ENCODE assay signal across 23 mouse cellular contexts in genomic region chr19:18607907-18608306, GRCm38 (mm10). TPM values are rescaled to one million over a fixed set of nuclear protein-coding genes. Genes with fewer than 3 reads are reported as not detected.
A peak's percentile ranks its signal among the peaks of the same experiment; 100 is the strongest.
DNase-seq lines count a peak whose midpoint lies in the region; ATAC-seq and TF ChIP-seq lines count a peak whose summit lies in the region.
"Had no signal": no experiment of that assay in that cellular context is flagged by ENCODE, and none has a peak within 500 bp of the region (broad histone marks: within the 10 kb centered on the region; RNA-seq: fewer than 3 reads in every experiment).

No protein-coding gene starts in this region.

- no peak overlapping the region for H3K4me2 ChIP-seq in kidney, embryonic 14.5 days (replicated peaks; ENCODE audit: low read depth, low read length)
- H3K4me2 ChIP-seq: heart, embryonic 12.5 days; hindbrain, embryonic 14.5 days; intestine, embryonic 15.5 days; midbrain, embryonic 13.5 days had no signal

- peak overlapping the region; percentile 24; the same call in 1 of the 2 replicates for H3K27ac ChIP-seq in kidney, embryonic 14.5 days (ENCODE audit: low read depth, low read length)
- no peak overlapping the region for H3K27ac ChIP-seq in kidney, adult 2 months (ENCODE audit: insufficient read depth, low read depth, low read length)
- H3K27ac ChIP-seq: hindbrain, embryonic 14.5 days; intestine, embryonic 15.5 days; layer of hippocampus, adult 2 months; midbrain, embryonic 13.5 days; stomach, postnatal 0 days had no signal

- H3K27me3 ChIP-seq in kidney, embryonic 14.5 days (ENCODE audit: control insufficient read depth, insufficient read depth, low read length): no peaks in the 10 kb centered on the region
- no peaks in the 10 kb centered on the region for H3K27me3 ChIP-seq in kidney, adult 2 months (replicated peaks; ENCODE audit: control insufficient read depth, insufficient read depth, low read length)
- H3K27me3 ChIP-seq: heart, embryonic 12.5 days; intestine, embryonic 15.5 days; megakaryocyte, embryonic 14.5 days; midbrain, embryonic 13.5 days had no signal

- peaks cover 20% of the 10 kb centered on the region for H3K4me1 ChIP-seq in kidney, embryonic 14.5 days (ENCODE audit: control insufficient read depth, insufficient read depth, low read length)
- H3K4me1 ChIP-seq in kidney, adult 2 months (ENCODE audit: control insufficient read depth, insufficient read depth, low read length): peaks cover 18% of the 10 kb centered on the region
- H3K4me1 ChIP-seq: intestine, embryonic 15.5 days had no signal

- no peak overlapping the region for H3K9ac ChIP-seq in kidney, embryonic 14.5 days (ENCODE audit: low read depth, low read length)
- H3K9ac ChIP-seq: heart, embryonic 12.5 days; hindbrain, embryonic 14.5 days; intestine, embryonic 15.5 days; midbrain, embryonic 13.5 days had no signal

- no peaks in the 10 kb centered on the region for H3K9me3 ChIP-seq in kidney, embryonic 14.5 days (ENCODE audit: control insufficient read depth, low read length)
- H3K9me3 ChIP-seq: heart, embryonic 12.5 days; intestine, embryonic 15.5 days; megakaryocyte, embryonic 14.5 days; midbrain, embryonic 13.5 days had no signal

- TF ChIP-seq CTCF in kidney, adult 2 months (conservative IDR thresholded peaks at IDR 0.05; ENCODE audit: insufficient read depth, insufficient read length, low read depth, low read length): no peak

- DNase-seq in kidney, adult 2 months: no peak
- DNase-seq in ZHBTc4 (ENCODE audit: low read depth, low spot score): peak; percentile 94
- DNase-seq in thymus, postnatal 25 days: no peak
- DNase-seq in thymus, postnatal 4 days: no peak
- DNase-seq: adrenal gland, adult 8-10 months; cerebellum, adult 11-12 months; cerebellum, postnatal 36 days; gastrocnemius, postnatal 14 days; heart, adult 18-20 months; kidney, postnatal 14 days; lung, postnatal 10 days; thymus, adult 2 months had no signal

- 0 out of 2 replicates have a peak, but pooled peaks have one; percentile 42 for ATAC-seq in kidney, embryonic 14.5 days (ENCODE audit: low FRiP score, low TSS enrichment)
- peak; percentile 32 for ATAC-seq in CD4-positive, CD25-positive, alpha-beta regulatory T cell, adult 4 months
- peak; percentile 24; the same call in 1 of the 2 replicates for ATAC-seq in megakaryocyte progenitor cell, adult 5-6 weeks (replicated peaks; ENCODE audit: poor library complexity)
- ATAC-seq: forebrain, embryonic 16.5 days; intestine, embryonic 15.5 days; midbrain, embryonic 13.5 days had no signal

- WGBS in kidney, embryonic 14.5 days: 37% methylated on average over 7 of the region's 7 CpGs
- 42% methylated on average over 7 of the region's 7 CpGs for WGBS in kidney, adult 2 months

- no peaks in the 10 kb centered on the region for H3K36me3 ChIP-seq in kidney, embryonic 14.5 days (ENCODE audit: control insufficient read depth, insufficient read depth, low read length)
- no peaks in the 10 kb centered on the region for H3K36me3 ChIP-seq in kidney, adult 2 months (ENCODE audit: control insufficient read depth, insufficient read depth, low read length)
- H3K36me3 ChIP-seq: heart, embryonic 12.5 days; intestine, embryonic 15.5 days; midbrain, embryonic 13.5 days had no signal

- TF ChIP-seq POLR2A in kidney, adult 2 months (IDR thresholded peaks at IDR 0.05; ENCODE audit: low read depth, low read length): no peak

- H3K4me3 ChIP-seq in kidney, embryonic 14.5 days (ENCODE audit: low read length): no peak overlapping the region
- H3K4me3 ChIP-seq in kidney, adult 2 months (ENCODE audit: insufficient read depth, low read depth, low read length): no peak overlapping the region
- H3K4me3 ChIP-seq: heart, embryonic 12.5 days; intestine, embryonic 15.5 days; layer of hippocampus, adult 2 months; megakaryocyte, embryonic 14.5 days; midbrain, embryonic 13.5 days had no signal

RNA-seq across cellular contexts. Expression of gene Ostf1, which starts 23.7 kb away (rescaled TPM):
- 96.8 and 101 TPM in 2 replicates for polyA plus RNA-seq in kidney, embryonic 14.5 days (2014; fragmentation: Nextera tagmentation; extraction: Ambion mirVana)
- polyA plus RNA-seq in kidney, adult 2 months (2012; rRNA removed): 66.0 and 80.0 TPM in 2 replicates
- 100 to 1,000 TPM; 100 to 103 TPM for polyA plus RNA-seq in CD4-positive, CD25-positive, alpha-beta regulatory T cell, adult 4 months (2017; shearing (Covaris generic))
- 159 and 171 TPM in 2 replicates for total RNA-seq in megakaryocyte progenitor cell, adult 5-6 weeks (2015)
- total RNA-seq in megakaryocyte progenitor cell, adult 5-6 weeks (2017): 183 and 192 TPM in 2 replicates

RNA-seq across cellular contexts. Expression of gene Nmrk1, which starts 23.8 kb away (rescaled TPM):
- polyA plus RNA-seq in kidney, embryonic 14.5 days (2014; fragmentation: Nextera tagmentation; extraction: Ambion mirVana): 17.8 and 18.5 TPM in 2 replicates
- polyA plus RNA-seq in kidney, adult 2 months (2012; rRNA removed): 77.1 and 78.6 TPM in 2 replicates
- 1 to 10 TPM; 7.4 to 8.1 TPM for polyA plus RNA-seq in CD4-positive, CD25-positive, alpha-beta regulatory T cell, adult 4 months (2017; shearing (Covaris generic))
- 10.1 TPM in 2 replicates for total RNA-seq in megakaryocyte progenitor cell, adult 5-6 weeks (2015)
- 4.6 and 4.9 TPM in 2 replicates for total RNA-seq in megakaryocyte progenitor cell, adult 5-6 weeks (2017)
